Mouse (Mus musculus) ovary, postnatal 36 days (tissue): Measurements from ENCODE around the gene Acvr1c.
A peak's percentile ranks its signal among the peaks of the same experiment; 100 is the strongest.

Source experiments
- DNase-seq: peaks from one replicate; pipeline ENCODE4 v3.0.0; 2022; ENCODE audit warnings: low spot score, mixed read lengths

The Acvr1c gene

GRCm38 (mm10) chr2:58282259-58282910 lies 75.3 kb downstream of the Acvr1c start:
- peak; percentile 56 for DNase-seq

- no peak for DNase-seq
Measured at GRCm38 (mm10) chr2:58281046-58281445, 76.6 kb downstream of the Acvr1c start.

GRCm38 (mm10) chr2:58279163-58279562 lies 78.5 kb downstream of the Acvr1c start:
- DNase-seq, result no peak

GRCm38 (mm10) chr2:58276454-58276853 lies 81.2 kb downstream of the Acvr1c start:
- DNase-seq, result no peak

- DNase-seq, result no peak
Measured at GRCm38 (mm10) chr2:58240639-58241038, 117.1 kb downstream of the Acvr1c start.

GRCm38 (mm10) chr2:58237487-58237886 lies 120.2 kb downstream of the Acvr1c start:
- no peak for DNase-seq
